Mouse (Mus musculus) lung, embryonic 16.5 days (tissue): ENCODE measurements around the gene Thap4. TPM values are rescaled to one million over a fixed set of nuclear protein-coding genes. Genes with fewer than 3 reads are reported as not detected.

Source experiments
- ATAC-seq: fragments of 200-750 bp; cut with Nextera tagmentation; 2 replicates; pipeline ENCODE4 v1.8.0; 2017; ENCODE audit warnings: low read depth, mild to moderate bottlenecking, moderate library complexity
- H3K27ac ChIP-seq: fragments of 300-500 bp; sonication (generic); 2 replicates; pipeline ENCODE4 v1.5.1; 2014; ENCODE audit warnings: mild to moderate bottlenecking, control low read depth, low read length
- H3K27me3 ChIP-seq: fragments of 300-500 bp; sonication (generic); 2 replicates; pipeline ENCODE4 v1.6.1; 2014; ENCODE audit warnings: low read depth, low read length, mixed read lengths; ENCODE audit not compliant: control insufficient read depth, insufficient read depth
- H3K36me3 ChIP-seq: fragments of 300-500 bp; sonication (generic); 2 replicates; pipeline ENCODE4 v1.6.1; 2014; ENCODE audit warnings: low read length; ENCODE audit not compliant: control insufficient read depth, insufficient read depth
- H3K4me1 ChIP-seq: fragments of 300-500 bp; sonication (generic); replicated peaks from 2 replicates; pipeline ENCODE4 v1.6.1; 2014; ENCODE audit warnings: low read length, mixed read lengths; ENCODE audit not compliant: control insufficient read depth, insufficient read depth
- H3K4me2 ChIP-seq: fragments of 300-500 bp; sonication (generic); 2 replicates; pipeline ENCODE4 v1.6.1; 2014; ENCODE audit warnings: low read depth, low read length, control low read depth
- H3K4me3 ChIP-seq: fragments of 300-500 bp; sonication (generic); 2 replicates; pipeline ENCODE4 v1.5.1; 2014; ENCODE audit warnings: mild to moderate bottlenecking, low read length, control low read depth
- H3K9ac ChIP-seq: fragments of 300-500 bp; sonication (generic); 2 replicates; pipeline ENCODE4 v1.6.1; 2014; ENCODE audit warnings: low read length, control low read depth
- H3K9me3 ChIP-seq: fragments of 300-500 bp; sonication (generic); 2 replicates; pipeline ENCODE4 v1.6.1; 2016; ENCODE audit warnings: low read length; ENCODE audit not compliant: control insufficient read depth
- WGBS: fragments of 180-500 bp; shearing (Covaris S2); extraction: QIAGEN DNeasy Blood & Tissue Kit; methylation state at CpG from one replicate; pipeline ENCODE4 v1.1.7; 2014; 5-methylcytosine and 5-hydroxymethylcytosine counted together
- polyA plus RNA-seq: library from polyadenylated mRNA; unstranded; fragments of >200 nt; fragmentation: Nextera tagmentation; extraction: Ambion mirVana; gene quantifications from 2 replicates; pipeline ENCODE4 v1.2.1, GENCODE M21; 2015

The Thap4 gene
- polyA plus RNA-seq, 1 experiment from 2014 or later = 47.2 TPM

DNA sequence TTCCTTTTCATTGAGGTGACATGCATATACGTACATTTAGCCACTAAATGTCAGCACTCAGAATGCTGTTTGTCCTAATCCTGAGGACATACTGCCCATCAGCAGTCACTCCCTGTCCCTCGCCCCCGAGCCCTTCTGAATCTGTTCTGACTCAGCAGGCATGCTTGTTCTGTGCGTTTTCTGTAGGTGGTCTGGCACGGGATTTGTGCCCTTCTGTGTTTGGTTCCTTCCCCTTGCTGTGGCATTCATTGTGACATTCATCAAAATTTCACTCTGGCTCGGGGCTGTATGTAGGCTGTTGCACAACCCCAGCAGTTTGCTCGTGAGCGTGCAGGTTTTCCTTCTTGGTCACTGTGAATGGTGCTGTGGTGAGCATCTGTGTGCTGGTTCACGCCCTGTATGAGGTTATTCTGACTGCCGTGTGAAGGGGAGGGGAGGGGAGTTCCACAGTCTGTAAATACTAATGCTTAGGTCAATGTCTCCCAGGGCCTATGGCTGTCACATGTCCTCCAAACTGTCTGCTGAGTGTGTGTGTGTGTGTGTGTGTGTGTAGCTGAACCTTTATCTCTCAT lies 62.8 kb downstream of the Thap4 start:
- ATAC-seq = no peak
- Histone ChIP-seq H3K27me3 (no peaks in the 10 kb centered on the region), H3K9me3 (no peaks in the 10 kb centered on the region), H3K4me2 (no peak overlapping the region), H3K9ac (no peak overlapping the region), H3K4me3 (no peak overlapping the region), H3K4me1 (peaks cover 15% of the 10 kb centered on the region), H3K27ac (no peak overlapping the region), H3K36me3 (peaks cover 12% of the 10 kb centered on the region)
- WGBS = 67% methylated on average over 10 of the region's 10 CpGs

DNA sequence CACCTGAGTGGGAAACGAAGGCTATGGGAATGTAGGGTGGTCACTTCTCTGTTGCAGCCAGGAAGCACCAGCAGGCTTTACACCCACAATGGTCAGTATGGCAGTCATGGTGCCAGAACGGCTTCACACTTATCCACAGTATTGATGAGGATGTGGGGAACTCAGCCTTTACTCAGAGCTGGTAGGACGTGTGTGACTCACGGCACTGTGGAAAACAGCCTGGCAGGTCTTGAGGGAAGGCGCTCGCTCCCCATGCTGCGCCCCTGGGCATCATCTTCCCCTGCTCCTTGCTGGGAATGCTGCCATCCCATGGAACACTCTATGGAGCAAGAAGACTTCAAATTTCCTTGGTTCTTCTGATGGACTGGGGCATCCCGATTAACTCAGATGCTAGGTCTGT lies 63.6 kb downstream of the Thap4 start:
- Histone ChIP-seq H3K27ac (no peak overlapping the region), H3K4me3 (no peak overlapping the region), H3K27me3 (no peaks in the 10 kb centered on the region), H3K9ac (no peak overlapping the region), H3K4me2 (no peak overlapping the region), H3K9me3 (no peaks in the 10 kb centered on the region), H3K36me3 (peaks cover 12% of the 10 kb centered on the region), H3K4me1 (peaks cover 15% of the 10 kb centered on the region)
- ATAC-seq = no peak
- 86% methylated on average over 8 of the region's 8 CpGs for WGBS

DNA sequence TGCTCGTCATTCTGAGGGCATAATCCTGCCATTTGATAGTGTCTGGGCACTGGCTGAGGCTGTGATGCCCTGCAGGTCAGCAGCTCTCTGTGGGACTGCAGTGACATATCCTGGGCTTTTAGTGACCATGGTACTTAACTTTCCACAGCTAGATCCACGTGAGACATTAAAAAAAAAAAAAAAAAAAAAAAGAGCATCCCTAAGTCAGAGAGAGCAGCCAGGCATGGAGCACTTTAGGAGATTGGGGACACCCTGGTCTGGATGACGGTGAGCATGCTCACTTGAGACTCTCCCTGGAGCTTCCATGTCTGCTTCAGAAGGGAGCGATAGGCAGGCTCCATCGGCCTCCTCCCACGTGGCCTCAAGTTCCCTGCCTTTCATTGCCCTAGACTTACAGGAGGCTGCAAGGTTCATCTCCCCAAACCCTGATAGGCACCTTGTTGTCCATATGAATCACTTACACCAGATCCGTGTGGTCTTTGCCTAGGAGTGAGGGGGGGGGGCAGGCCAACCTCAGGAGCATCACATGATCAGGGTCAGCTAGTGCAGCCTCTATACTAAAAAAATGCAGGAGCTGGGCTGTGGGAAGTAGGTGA lies 64.7 kb downstream of the Thap4 start:
- Histone ChIP-seq H3K4me1 (peaks cover 11% of the 10 kb centered on the region), H3K4me3 (no peak overlapping the region), H3K27ac (no peak overlapping the region), H3K36me3 (peaks cover 6% of the 10 kb centered on the region; the same call in 1 of the 2 replicates), H3K27me3 (no peaks in the 10 kb centered on the region), H3K9ac (no peak overlapping the region), H3K4me2 (no peak overlapping the region), H3K9me3 (no peaks in the 10 kb centered on the region)
- ATAC-seq = no peak
- 79% methylated on average over 7 of the region's 7 CpGs for WGBS

DNA sequence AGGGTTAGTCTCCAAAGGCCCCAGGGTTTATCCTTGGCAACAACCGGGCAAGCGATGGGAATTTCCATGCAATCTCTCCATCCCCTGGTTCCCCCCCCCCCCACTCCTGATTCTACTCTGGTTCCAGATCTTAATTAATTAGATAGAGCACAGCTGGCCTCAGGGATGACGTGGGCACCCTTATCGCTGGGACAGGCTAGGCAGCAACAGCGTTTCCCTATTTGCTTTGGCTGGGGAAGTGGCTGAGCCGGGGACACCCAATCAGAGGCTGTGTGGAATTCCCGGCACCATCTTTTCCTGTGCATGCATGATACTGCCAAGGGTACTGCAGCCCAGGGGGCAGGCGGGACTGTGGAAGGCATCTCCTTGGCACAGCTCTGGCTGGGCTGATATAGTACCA lies 66.5 kb downstream of the Thap4 start:
- H3K4me1 ChIP-seq = peaks cover 7% of the 10 kb centered on the region
- H3K4me2 ChIP-seq = no peak overlapping the region
- no peak overlapping the region for H3K9ac ChIP-seq
- no peak overlapping the region for H3K27ac ChIP-seq
- ATAC-seq = no peak
- H3K36me3 ChIP-seq = peaks cover 5% of the 10 kb centered on the region; the same call in 1 of the 2 replicates
- H3K4me3 ChIP-seq = no peak overlapping the region
- no peaks in the 10 kb centered on the region for H3K9me3 ChIP-seq
- no peaks in the 10 kb centered on the region for H3K27me3 ChIP-seq
- WGBS = 65% methylated on average over 8 of the region's 8 CpGs

DNA sequence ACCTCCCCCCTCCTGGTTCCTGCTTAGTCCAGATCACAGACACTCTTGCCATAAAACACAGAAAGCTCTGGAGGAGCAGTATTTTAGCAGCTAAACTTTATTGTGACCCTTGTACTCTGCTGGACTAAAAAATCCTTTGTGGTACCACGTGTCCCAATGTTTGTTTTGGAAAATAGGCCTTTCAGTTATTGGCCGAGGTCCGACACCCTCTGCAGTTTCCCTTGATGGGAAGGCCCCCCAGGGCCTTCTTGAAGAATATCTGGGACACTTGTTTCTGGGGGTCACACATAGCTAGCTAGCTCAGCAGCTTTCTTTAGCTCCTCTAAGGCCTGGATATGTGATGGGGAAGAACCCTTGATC lies 67.7 kb downstream of the Thap4 start:
- Histone ChIP-seq H3K4me3 (peak overlapping the region; percentile 57), H3K36me3 (peaks cover 3% of the 10 kb centered on the region; the same call in 1 of the 2 replicates), H3K27ac (no peak overlapping the region; the same call in 1 of the 2 replicates), H3K9me3 (0 out of 2 replicates have a peak, but pooled peaks cover 2% of the 10 kb centered on the region), H3K4me1 (peaks cover 7% of the 10 kb centered on the region), H3K9ac (peak overlapping the region; percentile 82), H3K4me2 (peak overlapping the region; percentile 79), H3K27me3 (no peaks in the 10 kb centered on the region)
- WGBS = 32% methylated on average over 3 of the region's 3 CpGs
- ATAC-seq = no peak; the same call in 1 of the 2 replicates

DNA sequence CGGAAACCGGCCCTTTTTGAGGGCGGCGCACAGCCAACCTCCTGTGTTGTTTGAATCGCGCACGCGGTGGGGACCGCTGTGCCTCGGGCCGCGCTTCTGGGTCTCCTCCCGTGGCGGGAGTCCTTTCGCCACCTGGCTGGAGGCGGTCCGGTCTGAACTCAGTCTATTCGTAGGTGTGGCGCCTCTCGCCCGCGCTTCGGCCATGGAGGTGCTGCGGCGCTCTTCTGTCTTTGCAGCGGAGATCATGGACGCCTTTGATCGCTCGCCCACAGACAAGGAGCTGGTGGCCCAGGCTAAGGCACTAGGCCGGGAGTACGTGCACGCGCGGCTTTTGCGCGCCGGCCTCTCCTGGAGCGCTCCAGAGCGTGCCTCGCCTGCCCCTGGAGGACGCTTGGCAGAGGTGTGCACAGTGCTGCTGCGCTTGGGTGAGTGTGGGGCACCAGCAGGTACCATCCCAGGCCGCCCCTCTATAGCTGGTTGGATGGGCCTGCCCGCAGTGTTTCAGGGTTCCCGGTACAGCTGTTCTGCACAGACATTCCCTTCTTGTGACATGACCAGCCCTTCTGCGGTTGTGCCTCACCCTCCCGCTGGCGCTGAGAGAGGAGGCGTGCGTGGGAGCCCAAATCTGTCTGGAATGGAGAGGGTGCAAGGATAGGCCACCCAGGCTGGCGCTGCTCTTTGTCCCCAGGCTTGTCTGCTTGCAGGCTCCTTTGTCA lies 68.3 kb downstream of the Thap4 start:
- peak overlapping the region; percentile 57 for H3K4me3 ChIP-seq
- peak; percentile 85 for ATAC-seq
- H3K36me3 ChIP-seq = peaks cover under 1% of the 10 kb centered on the region; the same call in 1 of the 2 replicates
- no peaks in the 10 kb centered on the region for H3K27me3 ChIP-seq
- peak overlapping the region; percentile 79 for H3K4me2 ChIP-seq
- H3K4me1 ChIP-seq = peaks cover 7% of the 10 kb centered on the region
- peak overlapping the region; percentile 82 for H3K9ac ChIP-seq
- H3K27ac ChIP-seq = peak overlapping the region; percentile 83
- peaks cover 2% of the 10 kb centered on the region; the same call in 1 of the 2 replicates for H3K9me3 ChIP-seq
- WGBS = 2% methylated on average over 51 of the region's 51 CpGs

DNA sequence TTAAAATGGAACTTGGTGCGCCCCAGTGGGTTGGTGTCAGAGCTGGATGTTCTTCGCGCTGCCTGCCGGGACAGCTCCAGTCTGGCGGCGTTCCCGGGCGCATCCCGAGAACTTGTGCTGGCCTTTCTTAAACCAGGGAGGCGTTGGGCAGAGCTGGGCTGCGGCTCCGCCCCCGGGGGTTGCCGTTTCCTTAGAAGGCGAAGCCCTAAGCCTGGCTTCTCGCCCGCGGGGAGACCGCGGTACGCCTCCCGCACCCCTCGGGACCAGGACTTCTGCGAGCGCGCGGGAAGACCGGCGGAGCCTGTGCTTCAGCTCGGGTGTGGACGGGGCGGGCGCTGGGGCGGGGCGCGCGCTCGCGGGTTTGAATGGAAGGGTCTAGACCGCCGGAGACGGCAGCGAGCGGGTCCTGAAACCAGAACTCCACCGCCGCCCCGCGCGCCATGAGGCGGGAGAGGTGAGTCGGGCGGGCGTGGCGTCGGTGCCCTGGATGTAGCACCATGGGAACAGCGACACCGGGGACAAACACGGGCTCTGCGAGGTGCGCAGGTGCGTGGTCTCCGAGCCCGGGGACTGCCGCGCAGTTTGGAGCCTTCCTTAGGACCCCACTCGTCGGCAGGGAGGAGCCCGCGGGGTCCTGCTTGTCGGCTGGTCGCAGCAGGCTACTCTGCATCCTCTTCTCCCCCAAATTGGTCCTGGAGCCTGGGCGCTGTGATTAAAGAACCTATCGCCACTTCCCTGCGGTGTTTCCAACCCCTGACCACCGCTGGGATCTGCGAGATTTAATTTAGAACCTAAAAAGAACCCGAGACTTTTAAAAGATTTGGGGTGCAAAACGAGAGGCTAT lies 69.0 kb downstream of the Thap4 start, which contains the start of gene Bok:
TSS of gene Bok (plus strand) at position 260 of the 844 bp plus-strand sequence.
- peak within 1 kb of the TSS; percentile 83 for H3K27ac ChIP-seq
- H3K4me2 ChIP-seq = peak within 1 kb of the TSS; percentile 79
- H3K4me1 ChIP-seq = peaks cover 7% of the 10 kb centered on the region
- H3K9me3 ChIP-seq = peaks cover 2% of the 10 kb centered on the region; the same call in 1 of the 2 replicates
- H3K27me3 ChIP-seq = no peaks in the 10 kb centered on the region
- WGBS = under 1% methylated on average over 76 of the region's 78 CpGs
- peak within 1 kb of the TSS; percentile 57 for H3K4me3 ChIP-seq
- peak; percentile 80 for ATAC-seq
- H3K36me3 ChIP-seq = no peaks in the 10 kb centered on the region; the same call in 1 of the 2 replicates
- H3K9ac ChIP-seq = peak within 1 kb of the TSS; percentile 82

DNA sequence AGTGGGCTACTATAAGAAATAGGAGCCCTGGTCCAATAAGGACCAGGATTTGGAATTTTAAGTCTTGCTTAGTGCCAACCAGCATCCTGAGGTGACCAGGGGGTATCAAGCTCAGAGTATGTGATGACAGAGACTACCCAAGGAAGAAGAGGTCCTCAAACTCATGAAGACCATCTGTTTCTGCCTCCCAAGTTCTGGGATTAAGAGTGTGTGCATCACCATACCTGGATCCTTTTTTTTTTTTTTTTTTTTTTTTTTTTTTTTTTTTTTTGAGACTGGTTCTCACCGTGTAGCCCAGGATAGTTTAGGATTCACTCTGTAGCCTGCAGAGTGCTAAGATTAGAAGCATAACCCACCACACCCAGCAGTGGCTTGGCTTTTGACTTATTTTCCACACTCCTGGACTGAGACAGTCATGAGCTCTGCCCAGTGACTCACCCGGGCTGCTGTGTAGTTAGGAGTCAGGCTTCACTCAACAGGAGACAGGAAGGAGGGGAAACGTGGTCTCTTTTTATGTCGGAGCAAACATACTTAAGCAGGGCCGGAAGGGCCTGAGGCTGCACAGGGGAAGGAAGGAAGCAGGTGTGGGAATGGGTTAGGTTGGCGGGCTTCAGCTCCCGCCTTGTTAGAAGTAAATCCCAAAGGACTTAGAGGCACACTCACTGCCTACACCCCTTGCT lies 74.6 kb downstream of the Thap4 start:
- H3K4me1 ChIP-seq = peaks cover 3% of the 10 kb centered on the region
- H3K27me3 ChIP-seq = no peaks in the 10 kb centered on the region
- peak; percentile 80 for ATAC-seq
- H3K9ac ChIP-seq = no peak overlapping the region
- WGBS = 28% methylated on average over 7 of the region's 7 CpGs
- no peaks in the 10 kb centered on the region for H3K36me3 ChIP-seq
- peak overlapping the region; percentile 59 for H3K27ac ChIP-seq
- H3K9me3 ChIP-seq = peaks cover 2% of the 10 kb centered on the region; the same call in 1 of the 2 replicates
- no peak overlapping the region for H3K4me2 ChIP-seq
- H3K4me3 ChIP-seq = no peak overlapping the region
